Mouse (Mus musculus) adrenal gland, adult 10 weeks (tissue): ENCODE results near the gene Mamstr. TPM values are rescaled to one million over a fixed set of nuclear protein-coding genes. Genes with fewer than 3 reads are reported as not detected.

Experiments
- polyA plus RNA-seq: library from polyadenylated mRNA; stranded (reverse); fragments of 350-450 nt; fragmentation: Illumina TruSeq; extraction: RNeasy Lipid Tissue Mini Kit (QIAGEN cat#74804); gene quantifications from one replicate; pipeline ENCODE4 v1.2.3, GENCODE M21; 2014; ENCODE audit warnings: low read depth, low replicate concordance

The Mamstr gene
- 0.17 TPM for polyA plus RNA-seq

DNA sequence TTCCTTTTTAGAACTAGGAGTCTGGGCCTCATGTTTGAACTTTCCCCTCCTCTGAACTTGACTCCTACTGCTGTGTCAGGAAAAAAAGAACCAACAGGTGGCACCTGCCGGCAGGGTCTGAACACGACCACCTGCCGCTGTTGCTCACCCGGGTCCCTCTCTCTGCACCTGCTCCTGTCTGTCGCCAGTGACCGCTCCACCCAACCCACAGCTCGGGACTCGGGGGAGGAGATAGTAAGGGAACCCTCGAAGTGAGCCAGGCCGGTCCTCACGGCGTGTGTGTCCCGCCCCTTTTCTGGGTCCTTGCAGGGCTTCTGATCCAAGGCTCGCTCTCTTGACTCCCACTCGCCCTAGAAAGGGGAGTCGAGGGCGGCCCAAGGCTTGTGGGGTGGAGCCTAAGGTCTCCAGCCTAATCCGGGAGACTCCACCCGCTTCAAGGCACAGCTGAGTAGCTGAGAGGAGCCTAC lies at the start of gene Mamstr:
Gene Mamstr (plus strand): TSS at position 417 of the 467 bp plus-strand sequence.

GRCm38 (mm10) chr7:45617042-45617695 lies 22.6 kb upstream of the Mamstr start, which contains the start of gene Fut1:
TSS of gene Fut1 (plus strand) at chr7:45617289.

DNA sequence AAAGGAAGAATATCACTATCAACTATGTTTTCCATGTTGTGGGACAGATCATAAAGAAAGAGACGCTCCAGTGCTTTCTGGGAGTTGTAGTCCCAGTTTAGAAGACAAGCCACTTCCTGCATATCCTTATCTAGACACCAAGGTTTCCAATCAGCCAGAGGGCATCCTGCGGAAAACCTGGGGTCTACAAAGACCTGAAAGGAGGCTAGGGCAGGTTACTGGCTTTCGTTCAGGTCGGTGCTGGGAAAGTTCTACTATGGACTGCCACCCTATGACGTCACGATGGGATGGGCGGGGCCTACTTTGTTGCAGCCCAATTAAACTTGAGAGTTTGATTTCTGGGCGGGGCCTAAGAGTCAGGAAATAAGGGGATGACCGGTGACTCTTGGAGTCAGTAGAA lies 18.3 kb upstream of the Mamstr start, which contains the start of gene Izumo1:
Gene Izumo1 (plus strand): TSS at position 369 of the 400 bp plus-strand sequence.

GRCm38 (mm10) chr7:45627261-45627660 lies 12.5 kb upstream of the Mamstr start, which contains the start of gene Rasip1:
TSS of gene Rasip1 (plus strand) at chr7:45627488.

GRCm38 (mm10) chr7:45666161-45666560 lies 26.4 kb downstream of the Mamstr start, which contains the start of gene Fut2:
TSS of gene Fut2 (minus strand) at chr7:45666394.

DNA sequence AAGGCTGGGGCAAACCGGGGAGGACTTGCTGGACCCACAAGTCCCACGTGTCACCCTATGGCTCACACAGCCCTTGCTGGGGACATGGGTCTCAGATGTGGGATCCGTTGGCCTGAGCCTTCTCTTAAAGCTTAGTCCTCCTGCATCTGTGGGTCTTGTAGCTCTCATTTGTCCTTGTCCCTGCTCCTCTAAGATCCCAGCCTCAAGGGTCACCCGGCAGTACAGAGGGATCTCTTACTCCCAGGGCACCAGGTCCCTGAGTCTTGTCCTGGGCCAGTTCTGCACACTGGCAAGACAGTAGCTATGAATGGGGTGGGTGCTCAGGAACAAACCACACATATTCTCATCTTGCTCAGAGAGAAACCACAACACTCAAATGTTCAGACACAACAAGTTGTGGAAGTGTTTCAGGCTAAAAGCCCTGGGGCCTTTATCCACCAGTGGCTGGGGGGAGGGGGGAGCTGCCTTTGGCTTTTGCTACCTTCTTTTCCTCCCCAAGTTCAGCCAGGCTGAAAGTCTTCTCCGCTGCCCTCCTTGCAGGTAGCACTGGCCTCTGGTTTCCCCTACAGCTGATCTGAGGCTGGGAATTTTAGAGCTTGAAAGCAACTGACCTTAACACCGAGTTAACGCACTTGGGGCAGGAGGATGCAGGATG lies 43.7 kb downstream of the Mamstr start, which contains the start of gene Ntn5:
Gene Ntn5 (plus strand): TSS at position 627 of the 655 bp plus-strand sequence.

GRCm38 (mm10) chr7:45693921-45694591 lies 54.3 kb downstream of the Mamstr start, which contains the start of gene Sec1:
TSS of gene Sec1 (minus strand) at chr7:45694402.

Other genes with a start within 250 kb of the Mamstr start
- 77.1 TPM for gene Snrnp70, start 244.2 kb upstream of the Mamstr start, polyA plus RNA-seq
- gene Kcna7, start 234.3 kb upstream of the Mamstr start, polyA plus RNA-seq: not detected
- gene Ntf5, start 226.3 kb upstream of the Mamstr start, polyA plus RNA-seq: not detected
- not detected for gene Lhb, start 219.2 kb upstream of the Mamstr start, polyA plus RNA-seq
- gene Gys1, start 205.1 kb upstream of the Mamstr start, polyA plus RNA-seq: 5.4 TPM
- gene Ruvbl2, start 201.9 kb upstream of the Mamstr start, polyA plus RNA-seq: 0.76 TPM
- gene Ftl1, start 180.1 kb upstream of the Mamstr start, polyA plus RNA-seq: 6.7 TPM
- 1.1 TPM for gene Bax, start 173.1 kb upstream of the Mamstr start, polyA plus RNA-seq
- gene Tulp2, start 158.1 kb upstream of the Mamstr start, polyA plus RNA-seq: not detected
- not detected for gene Gm45808, start 153.2 kb upstream of the Mamstr start, polyA plus RNA-seq
- 122 TPM for gene Dhdh, start 151.2 kb upstream of the Mamstr start, polyA plus RNA-seq
- 68.5 TPM for gene Nucb1, start 129.6 kb upstream of the Mamstr start, polyA plus RNA-seq
- gene Ppp1r15a, start 113.7 kb upstream of the Mamstr start, polyA plus RNA-seq: 3.1 TPM
- 1.2 TPM for gene Plekha4, start 113.6 kb upstream of the Mamstr start, polyA plus RNA-seq
- gene Hsd17b14, start 85.1 kb upstream of the Mamstr start, polyA plus RNA-seq: not detected
- gene Bcat2, start 69.8 kb upstream of the Mamstr start, polyA plus RNA-seq: 8.7 TPM
- not detected for gene Fgf21, start 24.5 kb upstream of the Mamstr start, polyA plus RNA-seq
- gene Fut1, start 22.7 kb upstream of the Mamstr start, polyA plus RNA-seq: not detected
- gene Izumo1, start 18.2 kb upstream of the Mamstr start, polyA plus RNA-seq: not detected
- 0.23 TPM for gene Rasip1, start 12.5 kb upstream of the Mamstr start, polyA plus RNA-seq
- not detected for gene Fut2, start 26.4 kb downstream of the Mamstr start, polyA plus RNA-seq
- gene Ntn5, start 44.0 kb downstream of the Mamstr start, polyA plus RNA-seq: not detected
- not detected for gene Sec1, start 54.4 kb downstream of the Mamstr start, polyA plus RNA-seq
- gene Car11, start 59.9 kb downstream of the Mamstr start, polyA plus RNA-seq: 0.93 TPM
- gene Dbp, start 65.1 kb downstream of the Mamstr start, polyA plus RNA-seq: 9.2 TPM
- gene Rpl18, start 75.5 kb downstream of the Mamstr start, polyA plus RNA-seq: not detected
- 0.82 TPM for gene Sphk2, start 78.0 kb downstream of the Mamstr start, polyA plus RNA-seq
- gene Fam83e, start 81.2 kb downstream of the Mamstr start, polyA plus RNA-seq: not detected
- gene Spaca4, start 85.8 kb downstream of the Mamstr start, polyA plus RNA-seq: not detected
- gene Lmtk3, start 143.8 kb downstream of the Mamstr start, polyA plus RNA-seq: not detected
- not detected for gene Sult2b1, start 144.7 kb downstream of the Mamstr start, polyA plus RNA-seq
- gene Cyth2, start 174.6 kb downstream of the Mamstr start, polyA plus RNA-seq: 25.3 TPM
- not detected for gene Kcnj14, start 184.8 kb downstream of the Mamstr start, polyA plus RNA-seq
- 1.9 TPM for gene Grwd1, start 191.0 kb downstream of the Mamstr start, polyA plus RNA-seq
- 84.8 TPM for gene Kdelr1, start 232.8 kb downstream of the Mamstr start, polyA plus RNA-seq
- not detected for gene Grin2d, start 238.4 kb downstream of the Mamstr start, polyA plus RNA-seq